Mouse (Mus musculus) urinary bladder, postnatal 14 days (tissue): ENCODE measurements around the gene Ogfrl1.
"Not testable (repeated sequence)": the region's sequence is repeated elsewhere in the genome, so short reads cannot be mapped to it uniquely, and the experiment has no call there.

ENCODE experiments used
- DNase-seq: peaks from one replicate; pipeline ENCODE4 v3.0.0; 2021; ENCODE audit warnings: low spot score

Ogfrl1 gene

GRCm38 (mm10) chr1:23397623-23398022 lies at the start of gene Ogfrl1:
Gene Ogfrl1 (minus strand): TSS chr1:23397772.
- no peak for DNase-seq

GRCm38 (mm10) chr1:23445736-23446424 lies 48.3 kb upstream of the Ogfrl1 start:
- no peak for DNase-seq

- no peak for DNase-seq
These were observed 36.0 kb upstream of the Ogfrl1 start for GRCm38 (mm10) chr1:23433612-23434011.

DNA sequence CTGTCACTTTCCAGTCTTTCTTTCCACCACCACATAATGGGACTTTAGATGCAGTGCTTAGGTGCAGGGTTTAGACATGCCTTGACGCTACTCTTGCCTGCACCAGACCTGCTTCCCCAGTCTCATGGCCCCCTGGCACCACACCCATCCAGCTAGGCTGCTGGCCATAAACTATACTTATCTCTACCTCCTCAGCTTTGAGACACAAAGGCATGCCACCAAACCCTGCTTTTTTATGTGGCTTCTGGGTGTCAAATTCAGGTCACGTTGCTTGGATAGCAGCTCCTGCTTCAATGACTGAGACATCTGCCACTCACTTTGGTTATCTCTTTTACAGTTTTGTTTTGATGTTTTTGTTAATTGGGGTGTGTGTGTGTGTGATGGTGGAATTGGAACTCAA lies 28.9 kb upstream of the Ogfrl1 start:
- no peak for DNase-seq

DNA sequence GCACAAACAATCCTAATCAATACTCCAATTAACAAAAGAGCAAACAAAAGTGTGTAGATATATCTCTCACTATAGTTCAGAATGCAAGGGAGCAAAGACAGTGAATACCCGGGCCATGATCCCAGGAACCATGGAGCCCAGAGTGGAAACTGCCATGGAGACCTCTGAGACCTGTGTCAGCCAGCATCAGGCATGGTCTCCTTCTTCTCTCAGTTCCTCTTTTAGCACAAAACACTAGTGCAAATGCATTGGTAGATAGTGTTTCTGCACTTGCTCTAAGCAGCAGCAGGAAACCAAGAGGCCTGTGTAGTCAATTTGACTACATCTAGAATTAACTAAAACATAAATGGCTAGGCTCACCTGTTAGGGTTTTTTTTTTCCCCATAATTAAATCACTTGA lies 21.4 kb upstream of the Ogfrl1 start:
- DNase-seq, result no peak

GRCm38 (mm10) chr1:23418059-23418458 lies 20.5 kb upstream of the Ogfrl1 start:
- no peak for DNase-seq

GRCm38 (mm10) chr1:23417562-23417961 lies 20.0 kb upstream of the Ogfrl1 start:
- DNase-seq, result no peak

DNA sequence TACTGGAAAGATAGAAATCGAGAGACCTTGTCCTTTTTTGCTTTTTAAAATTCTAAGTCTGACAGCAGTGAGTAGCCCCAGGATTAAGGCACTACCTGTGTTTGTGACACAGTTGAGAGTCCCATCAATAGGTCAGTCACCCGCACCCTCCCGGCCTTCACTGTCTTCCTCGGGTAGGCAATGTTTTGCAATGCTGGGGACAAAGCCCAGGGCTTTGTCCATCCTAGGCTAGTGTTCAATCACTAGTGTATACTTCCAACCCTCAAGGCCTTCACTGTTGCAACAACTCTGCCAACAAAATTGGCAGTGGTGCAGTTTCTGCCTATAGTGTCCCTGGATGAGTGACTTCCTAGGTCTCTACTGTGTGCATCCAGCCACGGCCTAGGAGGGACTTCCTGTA lies 14.0 kb upstream of the Ogfrl1 start:
- no peak for DNase-seq

- no peak for DNase-seq
These were observed 12.4 kb upstream of the Ogfrl1 start for GRCm38 (mm10) chr1:23409960-23410359.

DNA sequence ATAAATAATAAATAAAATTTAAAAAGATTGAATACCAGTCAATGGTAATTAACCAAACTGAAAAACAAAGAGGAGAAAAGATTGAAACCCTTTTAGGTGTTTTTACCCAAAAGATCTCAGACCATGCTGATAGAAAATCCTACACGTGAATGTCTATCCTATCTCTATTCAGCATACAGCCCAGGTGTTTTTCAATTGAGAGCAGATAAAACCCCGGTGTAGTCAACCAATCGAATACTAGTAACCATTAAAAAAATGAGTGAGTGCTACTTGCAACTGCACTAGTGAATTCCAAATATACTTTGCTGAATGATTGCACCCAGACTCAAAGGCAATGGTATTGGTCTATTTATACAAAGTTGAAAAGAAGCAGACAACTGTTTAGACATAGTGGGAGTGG lies 4.8 kb upstream of the Ogfrl1 start:
- no peak for DNase-seq

GRCm38 (mm10) chr1:23399552-23399951 lies 2.0 kb upstream of the Ogfrl1 start:
- DNase-seq, result no peak

DNA sequence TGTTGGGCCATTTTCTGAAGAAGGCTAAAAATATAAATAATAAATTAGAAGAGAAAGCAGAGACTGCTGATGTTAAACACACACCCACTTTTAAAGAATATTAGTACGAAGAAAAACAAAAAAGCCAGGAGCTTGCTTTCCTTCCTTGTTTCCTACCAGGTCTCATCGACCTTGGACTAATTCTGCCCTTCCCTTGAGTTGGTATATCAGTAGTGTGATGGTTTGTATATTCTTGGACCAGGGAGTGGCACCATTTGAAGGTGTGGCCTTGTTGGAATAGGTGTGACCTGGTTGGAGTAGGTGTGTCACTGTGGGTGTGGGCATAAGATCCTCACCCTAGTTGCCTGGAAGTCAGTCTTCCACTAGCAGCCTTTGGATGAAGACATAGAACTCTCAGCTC lies 3.2 kb downstream of the Ogfrl1 start:
- not testable (repeated sequence) for DNase-seq

DNA sequence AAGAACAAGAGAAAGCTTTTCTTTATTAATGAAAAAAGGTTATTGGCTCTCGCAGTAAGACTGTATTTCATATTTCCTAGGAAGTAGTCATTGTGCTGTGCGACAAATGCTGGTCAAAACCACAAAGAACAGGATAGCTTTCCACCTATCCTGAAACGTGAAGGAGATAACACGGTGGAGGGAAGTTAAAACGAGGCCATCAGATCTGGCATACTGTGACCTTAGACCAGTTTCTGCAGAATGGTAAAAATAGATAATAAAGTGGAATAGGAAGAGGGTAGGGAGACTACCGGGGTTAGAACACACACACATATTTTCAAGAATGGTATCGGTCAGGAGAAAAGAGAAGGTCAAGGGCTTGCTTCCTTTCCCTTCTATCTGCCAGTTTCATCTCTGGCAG lies 5.8 kb downstream of the Ogfrl1 start:
- DNase-seq, result no peak

DNA sequence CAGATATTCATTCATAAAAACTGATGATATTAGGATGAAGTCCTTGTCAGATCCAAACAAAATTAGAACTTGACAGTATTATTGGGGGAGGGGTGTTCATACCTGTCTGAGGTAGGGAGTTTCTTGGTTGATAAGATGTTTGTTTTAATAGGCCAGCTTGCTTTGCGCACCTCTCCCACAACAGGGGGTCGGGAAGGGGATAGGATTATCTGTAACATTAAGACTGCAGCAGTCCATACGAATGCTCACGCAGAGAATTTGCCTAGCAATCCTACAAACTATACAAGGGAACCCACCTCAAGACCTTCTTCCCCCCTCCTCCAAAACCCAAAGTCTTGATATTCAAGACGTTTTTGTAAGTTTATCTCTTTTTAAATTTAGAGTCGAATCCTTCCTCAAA lies 13.2 kb downstream of the Ogfrl1 start:
- DNase-seq, result no peak

DNA sequence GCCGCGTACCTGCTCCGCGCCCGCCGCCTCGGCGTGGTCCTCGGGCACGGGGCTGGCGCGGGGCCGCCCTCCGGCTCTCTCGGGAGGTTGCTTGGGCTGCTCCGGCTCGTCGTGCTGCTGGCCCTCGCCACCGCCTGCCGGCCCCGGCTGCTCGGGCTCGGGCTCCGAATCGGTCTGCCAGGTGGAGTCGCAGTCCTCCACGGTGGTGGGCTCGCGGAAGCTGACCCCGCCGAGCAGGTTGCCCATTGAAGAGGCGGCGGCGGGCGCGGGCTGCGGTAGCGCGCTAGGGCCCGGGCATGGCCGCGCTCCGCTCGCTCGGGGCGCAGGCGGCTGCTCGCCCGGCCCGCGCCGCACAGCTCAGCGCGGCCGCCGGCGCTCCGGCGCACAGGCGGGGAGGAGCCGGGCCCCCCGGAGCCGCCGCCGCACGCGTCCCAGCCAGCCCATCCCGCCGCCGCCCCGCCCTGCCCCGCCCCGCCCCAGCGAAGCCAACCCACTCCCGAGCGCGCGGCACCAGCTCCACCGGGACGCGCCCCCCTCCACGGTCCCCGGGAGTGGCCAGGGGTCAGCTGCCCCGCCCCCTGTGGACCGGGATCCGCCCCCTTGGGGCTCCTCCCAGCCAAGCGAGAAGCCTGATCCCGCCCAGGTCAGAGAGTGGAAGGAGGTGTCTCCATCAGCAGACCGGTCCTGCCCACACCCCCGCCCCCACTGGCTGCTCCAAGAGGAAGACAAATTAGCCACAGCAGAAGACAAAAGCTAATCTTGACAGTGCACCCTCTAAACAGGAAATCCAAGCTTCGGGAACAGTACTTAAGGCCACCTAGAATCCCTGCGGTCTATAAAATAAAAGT lies 14.5 kb downstream of the Ogfrl1 start:
- peak; percentile 98 for DNase-seq

GRCm38 (mm10) chr1:23382461-23382805 lies 15.1 kb downstream of the Ogfrl1 start:
- DNase-seq, result no peak

DNA sequence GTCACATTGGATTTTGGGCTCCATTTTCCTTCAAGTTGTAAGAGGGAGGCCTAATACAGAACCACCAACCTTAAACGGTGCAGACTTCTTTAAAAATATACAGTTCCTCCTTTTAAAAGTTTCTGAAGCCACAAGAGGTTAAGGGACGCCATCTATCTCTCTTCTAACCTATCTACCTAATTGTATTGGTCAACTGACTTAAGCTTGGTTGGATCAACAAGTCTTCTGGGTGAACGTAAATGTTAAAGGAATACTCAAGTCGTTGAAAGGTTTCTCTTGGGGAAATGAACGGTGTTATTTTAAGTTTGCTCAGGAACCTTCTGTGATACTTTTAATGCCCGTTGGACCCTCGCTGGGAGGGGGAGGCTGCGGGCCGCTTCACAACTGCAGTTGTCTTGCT lies 15.5 kb downstream of the Ogfrl1 start:
- DNase-seq, result no peak

DNA sequence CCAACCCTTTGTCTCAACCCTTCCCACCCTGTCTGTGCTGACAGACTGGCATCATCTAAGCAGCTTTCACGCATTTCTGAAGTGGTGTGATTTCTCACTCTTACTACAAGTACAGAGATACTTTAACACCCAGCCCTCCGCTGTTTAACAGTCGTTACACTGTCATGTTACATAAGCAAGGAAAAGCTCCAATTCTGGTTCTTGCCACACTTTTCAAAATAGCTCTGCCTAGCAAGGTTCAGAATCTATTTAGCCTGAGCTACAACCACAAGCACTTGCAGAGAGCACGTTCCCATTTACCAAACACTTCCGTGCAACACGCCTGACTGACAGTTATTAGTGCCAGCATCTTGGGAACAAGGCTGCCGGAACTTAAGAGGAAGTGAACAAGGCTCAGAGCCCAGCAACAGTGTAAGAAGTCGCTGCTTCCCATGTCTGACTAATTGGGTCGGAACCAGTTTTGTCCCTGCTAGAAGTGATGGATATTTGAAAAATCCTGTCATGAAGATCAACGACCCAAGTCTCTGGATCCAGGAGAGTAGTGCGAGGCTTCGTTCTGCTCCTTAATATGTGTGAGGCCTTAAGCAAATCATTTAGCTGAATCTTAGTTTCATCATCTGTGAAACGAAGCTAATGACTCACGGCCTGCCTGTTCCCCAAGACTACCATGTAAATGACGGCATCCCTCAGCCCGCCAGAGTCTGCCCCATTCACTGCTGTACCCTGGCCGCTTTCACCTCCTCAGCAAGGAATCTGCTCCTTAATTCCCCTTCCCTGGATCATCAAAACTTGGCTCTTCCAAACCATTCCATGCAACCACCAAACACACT lies 17.4 kb downstream of the Ogfrl1 start:
- DNase-seq, result no peak

GRCm38 (mm10) chr1:23379321-23379720 lies 18.3 kb downstream of the Ogfrl1 start:
- no peak for DNase-seq

- no peak for DNase-seq
These were observed 20.0 kb downstream of the Ogfrl1 start for GRCm38 (mm10) chr1:23377572-23377971.

DNA sequence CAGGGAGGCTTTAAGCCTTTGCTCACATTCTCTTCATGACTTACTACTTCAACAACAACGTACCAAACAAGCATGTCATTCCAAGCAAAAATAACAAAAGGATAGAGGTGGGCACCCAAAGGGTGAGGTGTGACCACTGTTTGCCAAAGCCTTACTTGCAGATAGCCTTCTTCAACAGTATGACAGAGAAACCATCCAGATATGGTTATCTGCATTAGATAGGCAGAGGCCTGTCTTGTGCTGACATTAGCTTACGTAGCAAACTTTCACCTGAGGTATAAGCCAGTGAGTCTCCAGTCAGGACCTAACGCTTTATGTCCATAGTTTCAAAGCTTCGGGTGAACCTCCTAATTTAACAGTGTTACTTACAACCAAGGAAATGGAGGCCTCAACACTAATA lies 23.4 kb downstream of the Ogfrl1 start:
- no peak for DNase-seq

DNA sequence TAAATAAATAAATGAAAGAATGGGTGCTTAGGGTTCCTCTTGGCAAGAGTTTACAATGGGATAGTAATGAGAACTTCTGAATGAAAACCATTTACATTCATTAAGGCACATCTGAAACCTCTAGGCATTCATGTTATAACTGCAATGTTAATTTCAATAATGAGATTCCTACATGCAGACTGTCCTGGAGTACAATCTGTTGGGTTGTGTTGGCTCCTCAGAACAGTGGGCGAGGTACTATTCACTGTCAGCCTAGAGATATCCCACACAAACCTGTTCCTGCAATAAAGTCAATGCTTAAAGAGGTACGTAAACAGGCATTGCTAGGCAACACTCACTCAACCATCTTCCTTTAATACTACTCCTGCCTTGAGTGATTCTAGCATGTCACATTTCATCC lies 32.0 kb downstream of the Ogfrl1 start:
- DNase-seq, result no peak

GRCm38 (mm10) chr1:23352895-23353294 lies 44.7 kb downstream of the Ogfrl1 start:
- no peak for DNase-seq
